Mouse (Mus musculus): ENCODE results near the gene Capn11. TPM values are rescaled to one million over a fixed set of nuclear protein-coding genes. Genes with fewer than 3 reads are reported as not detected.

Capn11 gene
- polyA plus RNA-seq, 1 experiment: 28.4 TPM

- H3K4me1 ChIP-seq (ENCODE audit: control insufficient read depth, insufficient read depth, low read length): peaks cover 11% of the 10 kb centered on the region
- TF ChIP-seq POLR2A (IDR thresholded peaks at IDR 0.05; ENCODE audit: control insufficient read depth, low read depth, low read length) (no peak), CTCF (IDR thresholded peaks at IDR 0.05; ENCODE audit: control insufficient read depth, insufficient read depth, insufficient replicate concordance, low read depth, low read length) (no peak)
- H3K27ac ChIP-seq (ENCODE audit: control insufficient read depth, insufficient read depth, low read depth, low read length): no peak overlapping the region
- H3K36me3 ChIP-seq (ENCODE audit: control insufficient read depth, insufficient read depth, low read length): no peaks in the 10 kb centered on the region
- no peak overlapping the region for H3K4me3 ChIP-seq (ENCODE audit: control insufficient read depth, low read depth, low read length)
- no peaks in the 10 kb centered on the region for H3K27me3 ChIP-seq (ENCODE audit: control insufficient read depth, insufficient read depth, low read length)
Observed at GRCm38 (mm10) chr17:45602984-45603383, 56.1 kb downstream of the Capn11 start.

DNA sequence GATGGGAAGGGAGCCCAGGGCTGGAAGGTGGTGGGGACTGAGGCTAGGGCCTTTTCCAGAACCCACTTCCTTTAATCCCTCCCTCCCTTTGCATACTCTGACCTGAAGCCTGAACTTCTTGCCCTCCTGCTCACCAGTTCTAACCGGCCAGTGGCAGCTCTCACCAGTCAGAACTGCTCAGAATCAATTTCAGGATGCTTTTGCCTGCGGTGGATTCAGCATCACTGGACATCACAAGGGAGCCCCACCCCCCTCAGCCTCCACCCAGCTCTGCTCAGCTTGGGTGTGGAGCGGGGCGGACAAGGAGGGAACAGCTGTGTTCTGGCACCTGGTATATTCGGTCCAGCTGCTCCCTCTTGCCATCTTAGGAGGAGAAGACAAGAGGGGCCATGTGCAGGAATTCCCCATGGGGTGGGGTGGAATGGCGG is 57.2 kb downstream of the Capn11 start, which contains the start of gene Mymx:
TSS of gene Mymx (minus strand) at position 226 of the 428 bp plus-strand sequence.
- Histone ChIP-seq H3K4me3 (ENCODE audit: control insufficient read depth, low read depth, low read length) (peak within 1 kb of the TSS; percentile 17), H3K36me3 (ENCODE audit: control insufficient read depth, insufficient read depth, low read length) (no peaks in the 10 kb centered on the region), H3K27ac (ENCODE audit: control insufficient read depth, insufficient read depth, low read depth, low read length) (0 out of 2 replicates have a peak within 1 kb of the TSS, but pooled peaks have one; percentile 35), H3K4me1 (ENCODE audit: control insufficient read depth, insufficient read depth, low read length) (peaks cover 14% of the 10 kb centered on the region), H3K27me3 (ENCODE audit: control insufficient read depth, insufficient read depth, low read length) (no peaks in the 10 kb centered on the region)
- TF ChIP-seq POLR2A (IDR thresholded peaks at IDR 0.05; ENCODE audit: control insufficient read depth, low read depth, low read length): no peak
- TF ChIP-seq CTCF (IDR thresholded peaks at IDR 0.05; ENCODE audit: control insufficient read depth, insufficient read depth, insufficient replicate concordance, low read depth, low read length): no peak

DNA sequence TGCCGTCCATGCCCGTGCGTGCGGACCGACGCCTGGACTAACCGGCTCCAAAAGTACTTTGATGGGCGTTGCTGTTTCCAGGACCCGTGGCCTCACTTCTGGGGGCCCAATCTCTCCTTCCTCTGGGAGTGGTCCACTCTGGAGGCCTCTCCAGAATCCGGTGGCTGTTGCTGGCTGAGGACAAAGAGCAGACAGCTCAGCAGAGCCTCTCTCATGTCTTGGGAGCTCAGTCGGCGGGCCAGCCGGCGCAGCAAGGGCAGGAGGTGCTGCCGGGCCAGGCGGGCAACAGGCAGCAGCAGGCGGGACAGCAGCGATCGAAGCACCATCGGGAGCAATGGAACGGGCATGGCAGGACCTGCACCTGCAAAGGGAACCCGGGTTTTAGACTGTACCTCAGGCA is 57.8 kb downstream of the Capn11 start:
- Histone ChIP-seq H3K27me3 (ENCODE audit: control insufficient read depth, insufficient read depth, low read length) (no peaks in the 10 kb centered on the region), H3K4me1 (ENCODE audit: control insufficient read depth, insufficient read depth, low read length) (peaks cover 19% of the 10 kb centered on the region), H3K4me3 (ENCODE audit: control insufficient read depth, low read depth, low read length) (peak overlapping the region; percentile 17; the same call in 1 of the 2 replicates), H3K36me3 (ENCODE audit: control insufficient read depth, insufficient read depth, low read length) (no peaks in the 10 kb centered on the region), H3K27ac (ENCODE audit: control insufficient read depth, insufficient read depth, low read depth, low read length) (0 out of 2 replicates have a peak overlapping the region, but pooled peaks have one; percentile 35)
- no peak for TF ChIP-seq CTCF (IDR thresholded peaks at IDR 0.05; ENCODE audit: control insufficient read depth, insufficient read depth, insufficient replicate concordance, low read depth, low read length)
- TF ChIP-seq POLR2A (IDR thresholded peaks at IDR 0.05; ENCODE audit: control insufficient read depth, low read depth, low read length): peak; percentile 26; the same call in 1 of the 2 replicates

DNA sequence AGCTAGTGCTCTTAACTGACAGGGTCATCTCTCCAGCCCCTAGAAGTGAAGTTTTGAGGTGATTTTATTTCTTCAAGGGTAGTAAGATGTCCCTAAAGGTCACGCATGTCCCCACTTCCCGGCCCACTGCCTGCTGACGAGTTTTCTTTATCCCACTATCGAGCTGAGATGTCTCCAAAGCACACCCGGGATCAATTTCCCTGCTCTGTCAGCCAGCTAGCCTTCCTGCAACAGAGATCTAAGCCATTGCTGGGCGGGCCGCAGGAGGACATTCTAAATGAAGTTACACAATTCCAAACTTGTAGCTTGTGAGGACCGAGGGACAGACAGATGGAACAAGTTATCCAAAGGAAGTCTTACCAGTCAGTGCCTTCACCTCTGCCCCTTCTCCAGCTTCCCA is 58.9 kb downstream of the Capn11 start:
- Histone ChIP-seq H3K27ac (ENCODE audit: control insufficient read depth, insufficient read depth, low read depth, low read length) (no peak overlapping the region), H3K4me3 (ENCODE audit: control insufficient read depth, low read depth, low read length) (no peak overlapping the region), H3K36me3 (ENCODE audit: control insufficient read depth, insufficient read depth, low read length) (no peaks in the 10 kb centered on the region), H3K27me3 (ENCODE audit: control insufficient read depth, insufficient read depth, low read length) (no peaks in the 10 kb centered on the region), H3K4me1 (ENCODE audit: control insufficient read depth, insufficient read depth, low read length) (peaks cover 24% of the 10 kb centered on the region)
- TF ChIP-seq POLR2A (IDR thresholded peaks at IDR 0.05; ENCODE audit: control insufficient read depth, low read depth, low read length) (no peak), CTCF (IDR thresholded peaks at IDR 0.05; ENCODE audit: control insufficient read depth, insufficient read depth, insufficient replicate concordance, low read depth, low read length) (no peak)

- H3K27ac ChIP-seq (ENCODE audit: control insufficient read depth, insufficient read depth, low read depth, low read length): peak within 1 kb of the TSS; percentile 71
- no peaks in the 10 kb centered on the region for H3K36me3 ChIP-seq (ENCODE audit: control insufficient read depth, insufficient read depth, low read length)
- peak within 1 kb of the TSS; percentile 67 for H3K4me3 ChIP-seq (ENCODE audit: control insufficient read depth, low read depth, low read length)
- peaks cover 24% of the 10 kb centered on the region for H3K4me1 ChIP-seq (ENCODE audit: control insufficient read depth, insufficient read depth, low read length)
- TF ChIP-seq POLR2A (IDR thresholded peaks at IDR 0.05; ENCODE audit: control insufficient read depth, low read depth, low read length) (peak; percentile 57), CTCF (IDR thresholded peaks at IDR 0.05; ENCODE audit: control insufficient read depth, insufficient read depth, insufficient replicate concordance, low read depth, low read length) (no peak)
- no peaks in the 10 kb centered on the region for H3K27me3 ChIP-seq (ENCODE audit: control insufficient read depth, insufficient read depth, low read length)
Observed at GRCm38 (mm10) chr17:45599446-45600242, 59.5 kb downstream of the Capn11 start, which contains the start of gene Slc29a1. Slc29a1 (minus strand) TSS chr17:45599606.

GRCm38 (mm10) chr17:45598891-45599290 is 60.2 kb downstream of the Capn11 start:
- TF ChIP-seq CTCF (IDR thresholded peaks at IDR 0.05; ENCODE audit: control insufficient read depth, insufficient read depth, insufficient replicate concordance, low read depth, low read length) (no peak), POLR2A (IDR thresholded peaks at IDR 0.05; ENCODE audit: control insufficient read depth, low read depth, low read length) (no peak)
- Histone ChIP-seq H3K36me3 (ENCODE audit: control insufficient read depth, insufficient read depth, low read length) (no peaks in the 10 kb centered on the region), H3K4me1 (ENCODE audit: control insufficient read depth, insufficient read depth, low read length) (peaks cover 24% of the 10 kb centered on the region), H3K27me3 (ENCODE audit: control insufficient read depth, insufficient read depth, low read length) (no peaks in the 10 kb centered on the region), H3K27ac (ENCODE audit: control insufficient read depth, insufficient read depth, low read depth, low read length) (peak overlapping the region; percentile 71), H3K4me3 (ENCODE audit: control insufficient read depth, low read depth, low read length) (no peak overlapping the region)

GRCm38 (mm10) chr17:45598376-45598775 is 60.7 kb downstream of the Capn11 start:
- peaks cover 24% of the 10 kb centered on the region for H3K4me1 ChIP-seq (ENCODE audit: control insufficient read depth, insufficient read depth, low read length)
- TF ChIP-seq POLR2A (IDR thresholded peaks at IDR 0.05; ENCODE audit: control insufficient read depth, low read depth, low read length) (no peak), CTCF (IDR thresholded peaks at IDR 0.05; ENCODE audit: control insufficient read depth, insufficient read depth, insufficient replicate concordance, low read depth, low read length) (no peak)
- H3K27me3 ChIP-seq (ENCODE audit: control insufficient read depth, insufficient read depth, low read length): no peaks in the 10 kb centered on the region
- peak overlapping the region; percentile 19; the same call in 1 of the 2 replicates for H3K4me3 ChIP-seq (ENCODE audit: control insufficient read depth, low read depth, low read length)
- H3K27ac ChIP-seq (ENCODE audit: control insufficient read depth, insufficient read depth, low read depth, low read length): peak overlapping the region; percentile 71
- no peaks in the 10 kb centered on the region for H3K36me3 ChIP-seq (ENCODE audit: control insufficient read depth, insufficient read depth, low read length)
